Mouse (Mus musculus) erythroblast, adult 5-6 weeks (primary cell): ENCODE measurements at regions not wholly inside any gene's neighbourhood (a gene's known extent, or its start where the extent isn't known, plus 50 kb on each side); places are given as distances from the start of the nearest gene placed in this dataset.

Experiments used
- ATAC-seq: replicated peaks from 2 replicates; pipeline ENCODE4 v1.8.0; 2016; ENCODE audit warnings: moderate number of reproducible peaks, mild to moderate bottlenecking, moderate TSS enrichment, inconsistent platforms; ENCODE audit not compliant: poor library complexity, low FRiP score, severe bottlenecking

DNA sequence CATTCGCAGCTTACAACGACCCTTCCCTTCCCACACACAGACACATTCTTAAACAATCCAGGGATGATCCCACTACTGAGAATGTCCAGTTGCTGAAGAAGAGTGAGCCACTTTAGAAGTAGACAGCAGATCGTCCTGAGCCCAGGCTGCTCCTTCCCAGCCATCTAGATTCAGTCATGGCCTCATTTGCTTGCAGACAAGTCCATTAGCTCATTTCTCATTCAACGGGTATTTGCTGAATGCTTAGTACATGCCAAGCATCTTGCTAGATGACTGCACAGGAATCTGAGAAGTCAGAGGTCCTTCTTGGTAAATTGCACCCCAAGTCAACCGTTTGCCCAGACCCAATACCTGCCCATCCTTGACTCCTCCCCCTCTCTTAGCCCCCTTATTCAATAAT, 57.8 kb downstream of the Ier5 start:
- no peak for ATAC-seq

DNA sequence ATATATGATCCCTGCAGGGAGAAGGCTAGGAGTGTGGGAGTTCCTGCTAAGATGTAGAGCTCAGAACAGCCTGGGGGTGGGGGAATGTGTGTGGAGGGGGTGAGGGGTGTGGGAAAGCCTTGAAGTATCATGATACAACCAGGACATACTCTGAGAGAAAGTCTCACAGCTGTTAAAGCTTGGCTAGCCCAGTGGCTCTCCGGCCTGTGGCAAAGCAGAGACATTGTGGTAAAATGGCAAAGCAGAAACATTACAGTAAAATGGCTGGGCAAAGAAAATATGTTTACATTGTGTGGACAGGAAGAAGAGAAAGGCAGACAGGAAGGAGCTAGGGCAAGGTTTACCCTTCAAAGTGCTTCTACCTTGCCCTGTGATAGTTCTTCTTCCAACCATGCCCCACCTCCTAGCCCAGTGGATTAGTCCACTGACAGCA, 58.5 kb downstream of the Ier5 start:
- ATAC-seq, result no peak

GRCm38 (mm10) chr1:155040086-155040726, 59.2 kb downstream of the Ier5 start:
- ATAC-seq, result peak; percentile 16; the same call in 1 of the 2 replicates

- peak; percentile 95 for ATAC-seq
Observed at GRCm38 (mm10) chr1:155038631-155039625, 60.5 kb downstream of the Ier5 start.

DNA sequence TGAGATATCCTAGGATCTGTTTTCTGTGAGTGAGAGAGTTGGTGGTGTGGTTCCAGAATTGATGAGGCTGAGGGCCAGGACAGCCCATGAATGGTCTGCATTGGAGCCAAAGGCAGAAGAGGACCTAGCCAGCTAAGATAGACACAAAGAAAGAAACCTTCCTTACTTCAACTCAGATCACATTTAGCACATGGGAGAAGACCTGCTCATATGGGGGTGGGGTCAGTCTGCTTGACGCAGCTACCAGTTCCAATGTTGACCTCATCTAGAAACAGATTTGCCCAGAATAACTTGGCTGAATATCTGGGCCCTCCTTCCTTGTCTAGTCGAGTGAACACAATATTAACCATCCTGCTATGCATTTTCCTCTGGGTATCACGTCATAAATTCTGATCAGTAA, 62.0 kb downstream of the Ier5 start:
- no peak for ATAC-seq

DNA sequence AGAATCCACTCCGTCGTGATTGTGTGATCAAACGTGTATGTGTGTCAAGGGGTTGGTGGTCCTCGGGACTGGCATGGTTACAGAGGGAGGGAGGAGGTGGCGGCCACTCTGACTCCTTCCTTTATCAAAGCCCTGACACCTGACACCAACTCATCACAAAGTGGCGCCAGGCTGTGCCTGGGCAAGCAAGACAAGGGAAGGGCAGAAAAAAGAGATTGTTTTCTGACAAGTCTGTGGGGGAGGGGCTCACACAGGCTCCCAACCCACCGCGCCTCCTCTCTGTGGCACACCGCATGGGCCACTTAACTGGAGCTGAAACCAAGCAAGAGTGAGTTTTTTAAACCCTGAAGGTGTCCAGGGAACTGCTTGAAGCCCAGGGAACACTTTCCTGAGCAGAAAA, 68.5 kb downstream of the Ier5 start:
- ATAC-seq, result 0 out of 2 replicates have a peak, but pooled peaks have one; percentile 48

DNA sequence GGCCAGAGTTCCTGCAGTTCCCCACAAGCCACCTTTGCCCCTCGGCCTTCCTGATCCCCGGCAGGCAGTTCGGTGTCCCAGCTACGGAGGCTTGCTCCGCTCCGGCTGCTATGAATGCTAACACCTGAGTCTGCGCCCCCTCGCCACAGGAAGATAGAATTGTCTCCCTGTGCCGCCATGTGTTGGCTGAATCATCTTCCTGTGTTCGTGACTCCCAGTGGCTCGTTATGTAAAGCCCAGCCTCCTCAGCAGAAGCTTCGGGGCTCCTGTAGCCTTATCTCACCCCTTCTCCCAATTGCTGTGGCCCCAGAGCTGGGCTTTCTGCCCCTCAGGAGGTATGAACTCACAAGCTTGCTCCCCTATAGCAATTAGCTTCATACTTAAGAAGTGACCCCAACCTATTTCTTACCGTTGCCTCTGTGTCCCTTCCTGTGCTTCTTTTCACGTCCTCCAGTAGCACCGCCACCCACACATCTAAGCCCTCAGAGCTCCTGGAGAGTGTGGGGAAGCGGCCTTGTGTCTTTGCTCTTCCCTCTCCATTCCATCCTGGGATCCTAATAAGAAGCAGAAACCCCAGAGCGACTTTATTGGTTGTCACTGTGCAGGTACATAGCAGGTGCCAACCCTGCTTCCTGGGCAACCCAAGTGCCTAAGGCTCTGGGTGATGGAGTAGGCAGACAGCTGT, 70.1 kb downstream of the Ier5 start:
- ATAC-seq, result no peak

DNA sequence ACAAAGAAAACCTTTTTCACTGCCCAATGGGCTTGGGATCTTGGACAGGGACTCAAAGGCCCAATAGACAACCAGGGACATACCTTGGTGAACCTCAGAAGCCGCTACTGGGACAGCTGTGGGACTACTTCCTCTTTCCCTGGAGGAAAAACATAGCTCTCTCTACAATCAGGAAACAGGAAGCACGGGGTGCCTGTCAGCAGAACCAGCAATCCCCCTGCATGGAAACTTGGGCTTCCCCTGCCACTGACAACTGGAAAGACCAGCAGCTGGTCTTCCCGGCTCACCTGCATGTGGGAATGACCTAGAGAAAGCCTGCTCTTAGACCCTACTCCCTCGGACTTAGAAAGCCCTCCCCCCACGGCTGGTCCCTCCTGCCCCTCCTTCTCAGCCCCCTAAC, 70.7 kb downstream of the Ier5 start:
- ATAC-seq, result no peak

GRCm38 (mm10) chr1:155028147-155028546, 71.3 kb downstream of the Ier5 start:
- no peak for ATAC-seq

DNA sequence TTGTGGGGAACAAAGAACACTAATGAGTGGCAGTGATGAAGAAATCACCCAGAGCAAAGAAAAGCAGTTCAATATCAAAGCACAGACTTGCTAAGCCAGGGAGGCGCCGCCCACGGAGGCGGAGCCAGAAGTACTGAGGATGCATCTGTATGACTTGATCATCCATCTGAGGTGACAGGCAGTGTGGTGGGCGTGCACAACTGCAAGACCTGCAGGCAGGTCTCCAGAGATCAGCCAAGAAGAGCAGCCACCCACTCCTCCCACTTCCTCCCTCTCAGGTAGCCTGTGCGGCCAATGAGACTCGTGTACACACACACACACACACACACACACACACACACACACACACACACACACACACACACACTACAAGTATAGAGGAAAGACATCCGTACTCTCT, 71.9 kb downstream of the Ier5 start:
- ATAC-seq, result peak; percentile 66

DNA sequence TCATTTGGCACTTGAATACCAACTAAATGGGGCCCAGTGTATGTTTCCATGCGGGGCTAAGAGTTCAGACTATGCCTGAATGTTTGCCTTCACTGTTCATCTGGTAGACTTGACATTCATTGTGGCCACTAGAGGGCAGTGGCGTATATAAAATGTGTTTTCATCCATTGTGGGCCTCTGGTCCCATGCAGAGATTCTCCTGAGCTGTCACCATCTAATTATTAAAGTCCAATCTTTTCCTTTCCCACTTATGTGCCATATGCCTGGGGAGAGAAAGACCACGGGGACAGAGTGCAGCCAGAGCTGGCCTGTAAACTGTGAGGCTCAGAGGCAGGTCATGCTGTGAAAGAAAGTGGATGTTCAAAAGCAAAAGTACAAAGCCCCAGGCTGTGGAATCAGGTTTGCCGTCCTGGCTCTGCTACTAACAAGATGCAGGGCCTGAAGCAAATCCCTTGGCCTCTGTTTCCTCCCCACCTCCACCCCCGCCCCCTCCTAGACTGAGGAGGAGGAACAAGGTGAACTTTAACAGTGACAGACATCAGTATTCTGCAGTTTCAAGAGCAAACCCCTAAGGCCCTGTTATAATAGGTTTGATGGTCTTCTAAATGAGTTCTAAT, 73.5 kb downstream of the Ier5 start:
- ATAC-seq, result peak; percentile 75

DNA sequence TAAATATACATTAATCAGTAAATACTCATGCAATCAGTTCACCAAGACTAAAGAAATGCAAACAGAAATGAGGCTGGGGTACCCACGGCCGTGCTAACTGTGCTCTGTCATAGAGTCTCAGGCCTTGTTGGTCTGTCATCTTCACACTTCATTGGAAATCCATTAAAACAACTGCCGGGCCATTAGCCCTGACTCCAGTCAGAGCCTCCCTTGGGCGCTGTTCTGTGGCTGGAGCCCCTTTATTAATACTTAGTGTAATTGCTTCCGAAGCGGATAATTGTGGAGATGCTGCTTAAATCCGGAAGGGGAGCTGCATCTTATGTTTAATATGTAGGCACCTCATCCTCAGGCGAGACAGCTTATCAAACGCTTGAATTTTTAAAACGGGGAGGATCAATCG, 76.1 kb downstream of the Ier5 start:
- ATAC-seq, result no peak

DNA sequence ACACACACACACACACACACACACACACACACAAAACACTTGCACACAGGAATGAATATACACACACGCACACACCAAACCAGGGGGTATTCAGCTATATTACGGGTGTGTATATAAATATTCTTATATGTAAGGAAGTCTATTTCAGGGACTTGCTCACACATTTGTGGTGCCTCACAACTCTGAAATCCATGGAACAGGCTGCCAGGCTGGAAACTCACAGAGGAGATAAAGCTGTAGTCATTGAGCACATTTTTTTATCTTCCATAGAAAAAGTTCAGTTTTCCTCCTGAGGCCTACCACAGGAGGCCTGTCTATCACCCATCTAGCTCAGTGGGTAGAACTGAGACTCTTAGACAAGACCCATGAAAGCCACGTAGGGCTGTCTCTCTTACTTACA, 83.8 kb downstream of the Ier5 start:
- ATAC-seq, result no peak

DNA sequence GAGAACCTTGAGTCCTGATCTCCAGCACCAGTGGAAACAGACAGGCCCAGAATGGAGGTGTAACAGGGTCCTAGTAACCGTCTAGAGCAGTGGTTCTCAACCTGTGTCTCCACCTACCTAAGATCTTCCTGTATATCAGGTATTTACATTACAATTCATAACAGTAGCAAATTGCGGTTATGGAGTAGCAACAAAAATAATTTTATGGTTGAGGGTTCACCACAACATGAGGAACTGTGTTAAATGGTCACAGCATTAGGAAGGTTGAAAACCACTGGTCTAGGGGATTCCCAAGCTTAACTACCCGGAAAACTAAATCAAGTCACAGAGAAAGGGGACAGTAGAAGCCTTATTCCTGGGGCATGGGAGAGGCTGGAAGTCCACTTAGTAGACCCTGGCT, 84.5 kb downstream of the Ier5 start:
- no peak for ATAC-seq

DNA sequence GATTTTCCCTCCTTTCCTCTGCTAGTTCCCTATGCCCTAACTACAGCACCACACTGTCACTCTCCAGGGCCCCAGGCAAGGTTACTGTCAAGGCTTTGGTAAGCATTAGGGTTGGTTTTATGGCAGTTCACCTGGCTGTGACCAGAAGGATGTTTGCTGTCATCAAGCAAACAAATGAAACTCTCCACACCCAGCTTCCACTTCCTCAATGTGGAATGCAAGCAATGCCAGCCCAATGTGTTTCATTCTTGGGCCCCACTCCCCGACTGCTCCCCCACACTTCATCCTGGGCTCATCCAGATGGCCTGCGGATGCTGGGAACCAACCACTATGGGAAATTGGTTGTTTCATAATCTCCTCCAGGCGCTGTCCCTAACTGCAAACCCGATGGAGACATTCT, 85.7 kb downstream of the Ier5 start:
- ATAC-seq, result no peak

DNA sequence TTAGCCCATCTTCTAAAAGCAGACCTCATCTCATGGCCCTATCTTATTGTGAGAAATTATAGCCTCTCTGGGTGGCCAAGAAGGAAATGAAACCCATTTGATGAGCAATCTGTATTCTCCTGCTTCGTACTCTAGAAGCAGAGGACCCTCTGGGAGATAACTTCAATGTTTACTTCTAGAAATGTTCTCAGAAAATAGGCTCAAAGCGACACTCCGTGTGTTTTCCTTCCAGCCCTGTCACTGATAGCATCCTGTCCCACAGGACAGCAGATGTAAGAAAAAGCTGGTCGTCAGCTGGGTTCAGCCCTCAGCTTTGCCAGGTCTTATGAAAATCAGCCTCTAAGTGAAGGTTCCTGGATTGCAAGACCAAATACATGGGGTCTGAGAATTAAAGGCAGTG, 86.1 kb downstream of the Ier5 start:
- ATAC-seq, result no peak

GRCm38 (mm10) chr1:155006539-155007486, 92.6 kb downstream of the Ier5 start:
- peak; percentile 86 for ATAC-seq

DNA sequence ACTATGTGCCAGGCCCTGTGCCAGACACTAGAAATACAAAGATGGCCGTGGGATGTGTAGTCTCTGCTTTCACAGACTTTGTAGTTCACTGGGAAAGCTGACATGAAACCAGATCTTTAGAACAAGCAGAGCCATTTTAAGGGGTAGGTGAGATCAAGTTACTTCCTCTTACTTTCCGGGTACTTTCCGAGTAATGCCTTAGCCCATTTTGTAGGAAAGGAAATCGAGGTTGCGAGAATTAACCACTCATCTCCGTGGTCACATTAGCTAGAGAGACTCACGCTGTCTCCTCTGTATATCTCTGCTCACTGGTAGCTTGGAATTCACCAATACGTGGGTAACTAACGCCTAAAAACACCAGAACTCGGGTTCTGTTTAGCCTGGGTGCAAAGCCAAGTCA, 93.3 kb downstream of the Ier5 start:
- ATAC-seq, result no peak

- ATAC-seq, result no peak
Observed at GRCm38 (mm10) chr1:155000301-155000700, 99.1 kb downstream of the Ier5 start.
